Mouse (Mus musculus) spleen, postnatal 36 days (tissue): Measurements from ENCODE around the gene Hist1h3b.

Experiments used
- DNase-seq, 2 experiments: peaks; one replicate each; pipeline ENCODE4 v3.0.0; 2022; ENCODE audit warnings: low spot score in 2 of 2, mixed read lengths in 1 of 2

Hist1h3b gene

DNA sequence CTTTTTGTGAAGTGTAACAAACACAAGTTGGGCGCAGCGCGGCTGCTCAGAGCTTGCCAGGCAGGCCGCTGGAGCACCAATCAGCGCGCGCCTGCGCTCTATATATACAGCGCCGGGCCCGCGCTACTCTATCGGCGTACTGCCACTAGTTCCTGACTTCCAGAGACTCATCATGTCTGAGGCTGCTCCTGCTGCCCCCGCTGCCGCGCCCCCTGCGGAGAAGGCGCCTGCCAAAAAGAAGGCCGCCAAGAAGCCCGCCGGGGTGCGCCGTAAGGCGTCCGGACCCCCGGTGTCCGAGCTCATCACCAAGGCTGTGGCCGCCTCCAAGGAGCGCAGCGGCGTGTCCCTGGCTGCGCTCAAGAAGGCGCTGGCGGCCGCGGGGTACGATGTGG, 13.4 kb upstream of the Hist1h3b start, which contains the start of gene Hist1h1c:
Gene Hist1h1c, plus strand, starts transcription at position 132 of the 392 bp plus-strand sequence.
- DNase-seq, result peak; percentile 93 to 95

DNA sequence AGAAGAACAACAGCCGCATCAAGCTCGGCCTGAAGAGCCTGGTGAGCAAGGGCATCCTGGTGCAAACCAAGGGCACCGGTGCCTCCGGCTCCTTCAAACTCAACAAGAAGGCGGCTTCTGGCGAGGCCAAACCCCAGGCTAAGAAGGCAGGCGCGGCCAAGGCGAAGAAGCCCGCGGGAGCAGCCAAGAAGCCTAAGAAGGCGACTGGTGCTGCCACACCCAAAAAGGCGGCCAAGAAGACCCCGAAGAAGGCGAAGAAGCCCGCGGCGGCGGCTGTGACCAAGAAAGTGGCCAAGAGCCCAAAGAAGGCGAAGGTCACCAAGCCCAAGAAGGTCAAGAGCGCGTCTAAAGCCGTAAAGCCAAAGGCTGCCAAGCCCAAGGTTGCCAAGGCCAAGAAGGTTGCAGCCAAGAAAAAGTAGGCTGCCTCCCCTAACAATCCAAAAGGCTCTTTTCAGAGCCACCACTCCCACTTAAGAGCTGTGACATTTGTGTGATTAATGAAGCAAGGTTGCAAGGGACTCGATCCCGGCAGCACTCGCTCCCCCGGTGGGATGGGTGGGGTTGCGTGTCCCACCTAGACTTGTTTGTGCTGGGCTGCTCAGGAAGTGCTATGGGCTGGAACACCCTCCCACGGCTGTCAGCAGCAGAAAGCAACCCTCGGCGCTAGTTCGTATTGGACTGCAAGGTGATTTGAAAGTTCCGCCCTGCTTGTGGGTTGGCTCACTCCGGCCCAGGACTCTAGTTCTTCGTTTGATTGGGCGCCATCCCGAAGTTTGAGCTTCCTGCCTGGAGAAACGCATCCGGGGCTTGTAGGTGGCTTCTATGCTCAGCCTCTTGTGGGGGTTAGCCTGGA, 12.8 kb upstream of the Hist1h3b start:
- DNase-seq, result peak; percentile 96

DNA sequence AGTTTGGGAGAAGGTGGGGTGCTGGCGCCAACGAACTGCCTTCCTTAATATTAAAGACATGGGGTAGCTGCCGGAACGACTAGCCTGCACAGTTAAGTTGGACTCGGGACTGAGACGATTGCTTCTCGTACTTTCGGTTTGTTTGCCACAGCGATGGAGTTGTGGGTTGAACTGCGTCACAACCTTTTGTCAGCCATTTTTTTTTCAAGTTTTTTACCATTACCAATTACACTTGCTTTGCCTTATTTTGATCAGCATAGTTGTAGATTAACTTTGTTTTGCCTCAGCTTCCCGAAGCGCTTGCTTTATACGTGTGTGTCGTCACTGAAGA, 12.2 kb upstream of the Hist1h3b start:
- no peak for DNase-seq

DNA sequence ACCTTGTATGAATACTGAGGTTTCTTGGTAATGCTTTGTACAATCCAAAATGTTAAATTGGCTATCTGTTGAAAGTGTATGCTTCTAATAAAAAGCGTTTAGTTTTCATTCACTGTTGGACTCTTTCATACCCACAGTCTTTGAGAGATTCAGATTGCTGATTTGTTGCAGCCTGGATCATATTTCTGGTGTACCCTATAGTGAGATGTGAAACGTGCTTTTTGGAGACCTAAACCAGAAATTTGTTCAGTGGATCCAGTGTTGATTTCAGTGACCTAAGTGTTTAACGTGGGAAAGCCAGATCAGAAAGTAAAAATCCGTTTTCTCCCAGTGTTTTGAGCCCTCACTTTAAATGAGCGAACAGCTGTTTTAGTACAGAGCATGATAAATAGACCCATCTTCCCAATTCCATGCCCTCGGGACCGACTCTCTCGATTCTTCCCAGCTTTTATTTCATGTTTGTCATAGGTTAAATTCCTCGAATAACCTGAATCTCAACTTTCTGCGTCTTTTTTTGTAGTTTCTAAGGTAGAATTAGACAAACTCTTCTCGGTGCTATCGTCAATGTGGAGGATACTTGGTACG, 11.7 kb upstream of the Hist1h3b start:
- DNase-seq, result no peak

DNA sequence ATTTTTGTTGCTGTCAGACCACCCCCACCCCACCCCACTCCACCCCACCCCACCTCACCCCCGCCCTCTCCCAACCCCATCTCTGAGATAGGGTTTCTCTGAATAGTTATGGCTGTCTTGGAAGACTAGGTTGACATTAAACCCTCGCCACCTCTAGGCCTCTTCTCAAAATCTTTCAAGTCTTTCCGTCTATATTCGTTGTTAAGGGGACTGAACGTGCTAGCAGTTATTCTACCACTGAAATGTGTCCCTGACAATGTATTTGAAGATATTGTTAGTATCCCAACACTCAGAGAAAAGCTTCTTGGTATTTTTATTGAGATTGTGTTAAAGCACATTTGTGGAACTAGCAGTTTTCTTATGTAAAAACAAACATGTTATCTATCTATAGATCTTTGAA, 11.2 kb upstream of the Hist1h3b start:
- DNase-seq, result no peak

DNA sequence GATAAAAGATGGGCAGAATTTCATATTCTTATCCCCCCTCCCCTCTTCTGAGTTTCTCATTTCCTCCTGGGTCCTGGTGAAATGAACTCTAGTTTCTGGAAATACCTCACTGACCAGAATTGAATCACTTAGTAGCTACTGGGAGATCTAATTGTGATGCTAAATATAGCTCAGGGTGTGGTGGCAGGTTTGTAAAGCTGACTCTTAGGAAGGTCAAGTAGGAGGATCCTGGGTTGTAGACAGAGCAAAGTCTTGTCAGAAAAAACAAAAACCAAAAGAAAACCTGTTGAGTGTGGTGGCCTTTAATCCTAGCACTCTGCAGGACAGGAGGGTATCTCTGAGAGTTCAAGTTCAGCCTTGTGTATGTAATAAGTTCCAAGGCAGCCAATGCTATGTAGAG, 10.1 kb upstream of the Hist1h3b start:
- no peak for DNase-seq

DNA sequence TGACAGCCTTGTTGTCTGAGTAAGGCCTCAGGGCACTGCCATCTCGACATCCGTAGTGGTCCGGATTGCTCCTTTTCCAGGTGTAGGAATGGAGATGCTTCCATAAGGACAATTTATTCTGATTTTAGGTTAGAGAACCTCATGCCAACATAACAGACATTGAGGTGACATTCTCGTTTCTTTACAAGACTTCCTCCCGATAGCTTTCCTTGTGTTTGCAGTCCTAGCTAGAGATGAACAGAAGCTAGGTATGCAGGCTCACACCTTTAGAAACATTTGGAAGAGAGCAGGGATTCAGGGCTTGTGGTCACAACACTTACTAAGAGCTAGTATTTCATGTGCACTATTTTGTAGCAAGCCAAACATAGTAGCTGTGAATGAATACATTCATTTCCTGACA, 8.9 kb upstream of the Hist1h3b start:
- DNase-seq, result no peak

DNA sequence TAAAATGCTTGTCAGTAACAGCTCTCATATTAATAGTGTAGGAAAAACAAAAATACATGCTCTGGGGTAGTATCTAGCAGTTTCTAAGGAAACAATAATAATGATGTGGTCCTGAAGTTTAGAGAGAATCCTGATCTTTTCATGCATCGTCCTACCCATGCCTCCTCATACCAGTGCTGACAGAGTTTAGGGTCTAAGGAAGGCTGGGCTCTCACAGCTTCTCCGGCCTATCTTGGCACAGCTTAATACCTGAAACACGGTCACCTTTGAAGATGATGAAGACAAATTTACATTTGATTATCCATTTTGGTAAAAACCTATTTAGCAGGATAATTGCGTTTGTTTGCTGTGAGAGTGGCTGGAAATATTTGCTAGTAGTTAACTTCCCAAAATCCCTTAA, 8.1 kb upstream of the Hist1h3b start:
- no peak for DNase-seq

DNA sequence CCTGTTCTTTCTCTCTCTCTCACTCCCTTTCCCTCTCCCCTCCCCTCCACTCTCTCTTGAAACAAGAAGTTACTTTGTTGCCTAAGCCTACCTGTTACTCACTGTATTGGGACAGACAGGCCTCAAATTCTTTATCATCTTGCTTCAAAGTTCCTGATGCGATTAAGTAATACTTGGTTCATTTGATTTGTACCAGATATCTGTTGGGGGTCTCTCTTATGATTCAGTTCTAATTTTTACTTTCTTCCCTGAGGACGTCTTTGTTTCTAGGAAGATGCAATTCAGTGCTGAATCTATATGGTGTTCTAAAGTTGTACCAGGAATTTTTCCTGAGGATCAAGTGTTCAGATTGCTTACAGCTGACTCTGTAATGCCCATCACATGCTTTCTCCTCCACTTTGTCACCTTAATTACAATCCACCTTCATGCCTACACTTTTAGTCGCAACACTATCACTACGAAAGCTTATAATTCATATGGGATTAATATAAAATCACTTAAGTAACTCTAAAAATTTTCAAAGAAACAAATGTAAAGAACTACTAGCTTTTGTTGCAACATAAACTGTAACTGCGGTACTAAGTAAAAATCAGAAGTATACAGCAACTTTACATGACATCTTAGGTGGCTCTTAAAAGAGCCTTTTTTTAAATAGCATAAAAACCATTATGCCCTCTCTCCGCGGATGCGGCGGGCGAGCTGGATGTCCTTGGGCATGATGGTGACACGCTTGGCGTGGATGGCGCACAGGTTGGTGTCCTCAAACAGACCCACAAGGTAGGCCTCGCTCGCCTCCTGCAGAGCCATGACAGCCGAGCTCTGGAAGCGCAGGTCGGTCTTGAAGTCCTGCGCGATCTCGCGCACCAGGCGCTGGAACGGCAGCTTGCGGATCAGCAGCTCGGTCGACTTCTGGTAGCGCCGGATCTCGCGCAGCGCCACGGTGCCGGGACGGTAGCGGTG, 7.4 kb upstream of the Hist1h3b start:
- no peak for DNase-seq

DNA sequence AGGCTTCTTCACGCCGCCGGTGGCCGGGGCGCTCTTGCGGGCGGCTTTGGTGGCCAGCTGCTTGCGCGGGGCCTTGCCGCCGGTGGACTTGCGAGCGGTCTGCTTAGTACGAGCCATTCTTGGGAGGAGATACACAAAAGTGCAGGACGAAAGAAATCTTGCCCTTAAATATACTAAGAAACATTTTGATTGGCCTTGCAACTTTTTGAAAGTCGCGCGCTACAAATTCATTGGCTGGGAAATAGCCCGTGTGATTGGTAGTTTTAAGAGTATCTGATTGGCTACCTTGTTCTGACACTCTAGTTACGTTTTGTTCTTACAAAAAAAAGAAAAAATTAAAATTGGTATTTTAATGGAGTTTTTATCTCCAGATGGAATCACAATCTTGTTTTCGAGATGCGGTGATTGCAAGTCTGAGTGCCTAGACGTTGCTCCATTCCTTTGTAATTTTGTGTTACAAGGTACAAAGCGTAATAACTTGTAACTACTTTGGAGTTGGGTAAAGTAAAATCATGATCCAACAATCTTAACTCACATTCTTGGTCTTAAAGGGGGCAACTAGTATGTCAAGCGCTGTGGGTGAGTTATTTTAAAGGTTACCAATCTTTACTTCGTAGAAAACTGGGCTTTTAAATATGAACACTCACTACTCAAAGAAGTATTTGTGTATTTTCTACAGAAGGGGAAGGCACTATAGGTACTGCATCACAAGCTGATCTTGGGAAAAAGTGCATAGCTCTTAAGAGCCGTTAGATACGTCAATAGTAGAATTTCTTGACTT, 6.5 kb upstream of the Hist1h3b start, which contains the start of gene Hist1h3c:
Gene Hist1h3c, minus strand, starts transcription at position 222 of the 781 bp plus-strand sequence.
- DNase-seq, result peak; percentile 76 to 89

DNA sequence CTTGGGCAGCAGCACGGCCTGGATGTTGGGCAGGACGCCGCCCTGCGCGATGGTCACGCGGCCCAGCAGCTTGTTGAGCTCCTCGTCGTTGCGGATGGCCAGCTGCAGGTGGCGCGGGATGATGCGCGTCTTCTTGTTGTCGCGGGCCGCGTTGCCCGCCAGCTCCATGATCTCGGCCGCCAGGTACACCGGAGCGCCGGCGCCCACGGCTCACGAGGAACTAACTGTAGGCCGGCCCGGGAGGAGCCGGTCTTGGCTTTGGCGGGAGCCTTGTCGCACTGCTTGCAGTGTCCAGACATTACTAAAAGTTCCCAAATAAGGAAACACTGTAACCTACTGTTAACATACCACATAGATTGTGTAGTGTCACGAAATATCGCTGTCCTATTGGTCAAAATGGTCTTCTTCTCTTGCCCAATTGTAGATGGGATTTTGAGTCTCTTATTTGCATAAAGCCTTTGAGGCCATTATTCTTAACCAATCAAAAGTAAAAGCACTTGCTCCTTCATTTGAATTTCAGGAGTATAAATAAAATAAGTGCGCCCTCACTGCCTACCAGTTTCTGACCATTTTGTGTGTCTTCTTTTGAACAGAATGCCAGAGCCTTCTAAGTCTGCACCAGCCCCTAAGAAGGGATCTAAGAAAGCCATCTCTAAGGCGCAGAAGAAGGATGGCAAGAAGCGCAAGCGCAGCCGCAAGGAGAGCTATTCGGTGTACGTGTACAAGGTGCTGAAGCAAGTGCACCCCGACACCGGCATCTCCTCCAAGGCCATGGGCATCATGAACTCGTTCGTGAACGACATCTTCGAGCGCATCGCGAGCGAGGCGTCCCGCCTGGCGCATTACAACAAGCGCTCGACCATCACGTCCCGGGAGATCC, 5.6 kb upstream of the Hist1h3b start, which contains the start of gene Hist1h2bb:
Gene Hist1h2bb, plus strand, starts transcription at position 534 of the 880 bp plus-strand sequence.
- peak; percentile 76 to 87 for DNase-seq

DNA sequence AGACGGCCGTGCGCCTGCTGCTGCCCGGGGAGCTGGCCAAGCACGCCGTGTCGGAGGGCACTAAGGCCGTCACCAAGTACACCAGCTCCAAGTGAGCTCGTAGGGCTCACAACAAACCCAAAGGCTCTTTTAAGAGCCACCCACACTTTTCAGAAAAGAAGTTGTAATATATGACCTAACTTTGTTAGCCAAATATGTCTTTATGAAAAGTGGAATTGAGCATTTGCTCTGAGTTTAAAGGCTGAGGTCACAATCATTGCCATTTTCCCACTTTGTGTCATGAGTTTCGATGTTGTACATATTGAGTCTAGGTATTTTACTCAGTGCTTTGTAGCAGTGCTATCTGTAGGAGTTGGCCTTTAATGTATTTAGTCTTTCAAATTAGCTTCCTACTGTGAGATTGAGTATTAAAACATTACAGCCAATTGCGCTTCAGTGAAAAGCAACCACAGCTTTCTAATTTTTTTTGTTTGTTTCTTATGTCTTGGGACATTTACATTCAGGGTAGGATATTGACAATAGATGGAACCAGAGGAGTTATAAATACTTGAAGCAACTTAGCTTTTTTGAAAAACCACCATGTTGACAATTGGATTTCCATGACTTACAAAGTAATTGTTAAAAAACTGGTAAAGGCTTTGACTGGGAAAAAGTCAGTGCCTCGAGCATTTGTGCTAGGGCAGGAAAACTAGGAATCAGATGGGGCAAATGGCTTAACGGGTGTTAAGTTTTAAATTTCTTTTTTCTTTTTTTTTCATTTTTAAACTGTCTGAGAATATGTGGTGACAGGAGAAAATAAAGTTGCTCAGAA, 4.8 kb upstream of the Hist1h3b start:
- no peak for DNase-seq

DNA sequence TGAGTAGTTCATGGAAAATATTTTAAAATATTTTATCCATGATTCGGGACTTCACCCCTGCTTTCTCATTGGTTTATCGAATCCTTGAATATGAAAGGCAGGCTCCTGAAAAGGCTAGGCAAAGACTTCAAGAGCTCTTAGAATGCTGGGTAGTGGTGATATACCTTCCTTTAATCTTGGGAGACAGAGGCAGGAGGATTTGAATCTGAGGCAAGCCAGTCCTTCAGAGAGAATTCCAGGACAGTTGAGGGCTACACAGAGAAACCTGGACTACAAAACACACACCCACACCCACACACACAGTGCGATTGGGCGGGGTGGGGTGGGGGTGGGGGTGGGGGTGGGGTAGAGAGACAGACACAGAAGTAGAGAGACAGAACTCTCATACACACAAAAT, 4.2 kb upstream of the Hist1h3b start:
- no peak for DNase-seq

DNA sequence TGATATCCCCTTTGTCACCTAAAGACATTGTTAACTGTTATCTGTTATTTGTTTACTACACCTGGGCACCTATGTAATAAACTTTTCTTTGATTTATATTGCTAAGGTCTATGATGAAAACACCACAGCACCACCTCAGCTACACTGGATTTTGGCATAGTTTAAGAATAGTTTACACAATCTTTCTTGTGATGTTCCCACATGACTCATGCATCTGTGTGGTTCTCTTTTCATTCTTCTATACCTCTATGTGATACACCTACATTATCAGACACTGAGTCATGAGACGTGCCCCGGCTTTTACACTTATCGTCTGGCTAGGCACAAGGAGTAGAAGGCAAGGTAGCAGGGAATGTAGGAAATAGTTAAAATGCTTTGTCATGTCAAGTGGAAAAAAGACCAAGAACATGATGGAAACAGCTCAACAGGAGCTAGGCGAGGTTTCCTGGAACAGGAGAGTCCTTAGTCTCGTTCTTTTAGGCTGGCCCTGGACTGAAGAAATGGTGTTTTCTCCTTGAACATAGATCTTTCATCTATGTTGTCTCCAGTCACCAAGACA, 2.4 kb upstream of the Hist1h3b start:
- DNase-seq, result no peak

DNA sequence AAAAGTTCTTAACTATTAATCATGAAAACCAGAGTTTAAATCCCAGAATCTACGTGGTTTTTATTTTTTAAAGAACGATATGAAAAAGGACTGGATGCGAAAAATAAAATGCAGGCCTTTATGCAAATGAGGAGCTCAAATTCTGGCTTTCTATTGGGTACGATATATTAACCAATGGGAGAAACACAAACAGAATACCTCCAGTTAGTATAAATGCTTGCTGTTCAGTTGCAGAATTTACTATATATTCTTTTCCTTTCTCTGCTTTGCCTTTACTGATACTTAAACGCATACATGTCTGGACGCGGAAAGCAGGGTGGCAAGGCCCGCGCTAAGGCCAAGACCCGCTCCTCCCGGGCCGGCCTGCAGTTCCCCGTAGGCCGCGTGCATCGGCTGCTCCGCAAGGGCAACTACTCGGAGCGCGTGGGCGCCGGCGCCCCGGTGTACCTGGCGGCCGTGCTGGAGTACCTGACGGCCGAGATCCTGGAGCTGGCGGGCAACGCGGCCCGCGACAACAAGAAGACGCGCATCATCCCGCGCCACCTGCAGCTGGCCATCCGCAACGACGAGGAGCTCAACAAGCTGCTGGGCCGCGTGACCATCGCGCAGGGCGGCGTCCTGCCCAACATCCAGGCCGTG, 1.1 kb upstream of the Hist1h3b start, which contains the start of gene Hist1h2ab:
Gene Hist1h2ab, plus strand, starts transcription at position 288 of the 639 bp plus-strand sequence.
- peak; percentile 62 to 74 for DNase-seq

DNA sequence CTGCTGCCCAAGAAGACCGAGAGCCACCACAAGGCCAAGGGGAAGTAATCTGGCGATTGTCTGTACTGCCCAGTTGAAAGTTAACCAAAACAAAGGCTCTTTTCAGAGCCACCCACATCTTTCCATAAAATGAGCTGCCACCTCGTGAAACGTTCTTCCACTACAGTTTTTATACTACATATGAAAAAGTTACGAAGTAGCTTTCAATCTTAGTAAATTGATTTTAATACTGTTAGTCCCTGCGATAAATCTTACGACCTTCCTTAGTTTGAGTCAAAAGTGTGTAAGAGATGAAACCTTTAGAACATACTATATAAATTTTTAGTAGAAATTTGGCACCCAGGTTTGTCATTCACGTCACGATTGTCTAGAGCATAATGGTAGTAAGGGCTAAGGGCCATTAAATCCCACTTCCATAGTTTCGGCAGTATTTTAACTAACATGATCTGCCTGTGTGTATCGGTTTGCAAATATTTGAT, 550 bp upstream of the Hist1h3b start:
- no peak for DNase-seq

DNA sequence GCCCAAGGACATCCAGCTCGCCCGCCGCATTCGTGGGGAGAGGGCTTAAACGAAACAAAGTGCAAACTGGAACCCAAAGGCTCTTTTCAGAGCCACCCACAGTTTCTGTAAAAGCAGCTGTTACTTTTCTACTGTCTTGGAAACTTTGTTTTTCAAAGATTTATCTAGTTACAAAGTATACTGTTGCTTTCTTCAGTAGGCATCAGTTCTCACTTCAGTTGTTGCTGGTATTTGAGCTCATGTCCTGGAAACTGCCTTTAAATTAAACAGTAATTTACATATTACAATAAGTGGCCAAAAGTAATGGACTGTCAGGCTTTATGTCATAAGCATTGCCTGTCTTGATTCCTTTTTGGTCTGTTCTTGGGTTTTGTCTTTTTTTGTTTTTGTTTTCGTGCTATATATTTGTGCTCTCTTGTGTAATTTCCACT, 690 bp downstream of the Hist1h3b start:
- DNase-seq, result no peak
